Mouse (Mus musculus): ENCODE data around the gene Pfdn5.

Gene Pfdn5

GRCm38 (mm10) chr15:102335925-102336324 lies 10.0 kb downstream of the Pfdn5 start:
- DNase-seq: peak; percentile 55

- DNase-seq: no peak
These were observed 11.0 kb downstream of the Pfdn5 start for GRCm38 (mm10) chr15:102336946-102337345.

DNA sequence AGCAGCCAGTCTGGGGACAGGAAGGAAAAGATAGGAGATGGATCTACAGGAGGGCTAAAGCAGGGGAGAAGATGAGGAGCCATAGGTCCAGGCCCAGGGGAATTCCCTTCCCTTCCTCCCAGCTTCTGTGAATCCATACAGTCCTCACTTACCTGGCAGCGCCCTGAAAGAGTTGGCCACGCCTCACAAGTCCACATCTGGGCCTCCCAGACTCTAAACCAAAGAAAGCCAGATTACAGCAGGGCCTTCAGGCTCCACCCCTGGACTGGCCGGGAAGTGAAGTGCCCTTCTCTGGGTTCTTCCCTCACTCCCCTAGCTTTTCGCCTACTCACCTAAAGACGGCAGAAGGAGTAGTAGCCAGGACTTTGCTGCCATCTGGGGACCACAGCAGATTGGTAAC lies 13.7 kb downstream of the Pfdn5 start:
- DNase-seq: no peak

DNA sequence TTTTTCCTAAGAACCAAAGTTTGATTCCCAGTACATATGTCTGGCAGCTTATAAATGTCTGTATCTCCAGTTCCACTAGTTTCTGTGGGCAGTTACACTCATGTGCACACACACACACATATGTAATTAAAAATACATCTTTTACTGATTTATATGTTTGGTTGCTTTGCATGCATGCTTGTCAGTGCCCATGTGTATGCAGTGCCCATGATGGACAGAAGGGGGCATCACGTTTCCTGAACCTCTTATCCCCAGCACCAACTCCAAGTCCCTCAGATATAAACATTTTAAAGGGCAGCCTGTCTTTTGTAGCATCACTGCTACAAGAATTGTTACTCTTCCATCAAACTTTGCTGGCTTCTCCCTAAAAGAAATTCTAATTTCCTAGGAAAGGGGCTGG lies 15.7 kb downstream of the Pfdn5 start:
- peak; percentile 63 for DNase-seq

- DNase-seq: no peak
These were observed 18.6 kb downstream of the Pfdn5 start for GRCm38 (mm10) chr15:102344490-102344889.

GRCm38 (mm10) chr15:102346444-102346843 lies 20.5 kb downstream of the Pfdn5 start:
- no peak for DNase-seq

DNA sequence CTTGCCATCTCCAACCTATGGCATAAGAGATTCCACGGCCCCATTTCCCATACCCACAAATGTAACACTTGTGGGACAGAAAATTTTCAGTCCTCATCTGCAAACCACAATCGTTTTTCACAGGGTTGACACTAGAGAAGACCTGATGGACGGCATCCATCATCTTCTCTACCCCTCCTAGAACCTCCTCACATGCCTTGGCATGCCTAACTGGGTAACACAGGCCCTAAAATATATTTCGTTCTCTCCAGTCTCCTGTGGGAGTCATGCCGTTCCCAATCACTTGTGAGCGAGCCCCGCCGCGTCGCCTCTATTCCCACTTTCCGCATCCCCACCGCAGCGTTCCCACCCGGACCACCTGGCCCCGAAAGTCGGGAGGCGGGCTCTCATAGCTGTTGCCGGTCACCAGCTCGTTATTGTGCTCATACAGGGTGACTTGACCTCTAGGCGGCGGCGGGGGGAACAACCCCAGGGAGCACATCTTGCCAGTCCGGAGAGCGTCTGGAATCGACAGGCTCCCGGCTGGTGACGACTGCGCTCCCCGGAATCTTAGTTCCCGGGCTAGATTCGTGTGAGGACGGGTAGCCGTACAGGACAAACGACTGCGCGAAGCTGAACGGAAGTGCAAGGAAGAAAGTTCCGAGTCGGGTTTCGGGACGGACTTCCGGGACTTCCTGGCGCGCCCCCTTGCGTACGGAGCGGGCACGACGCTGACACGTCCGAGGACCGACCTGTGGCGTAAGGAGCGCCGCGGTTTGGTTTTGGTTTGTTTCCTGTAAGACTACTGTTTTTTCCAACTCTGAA lies 24.4 kb downstream of the Pfdn5 start, which contains the start of gene Aaas:
Gene Aaas, minus strand, starts transcription at position 634 of the 804 bp plus-strand sequence.
- peak; percentile 98 for DNase-seq

GRCm38 (mm10) chr15:102350942-102351291 lies 25.0 kb downstream of the Pfdn5 start:
- DNase-seq: no peak

- no peak for DNase-seq
These were observed 26.3 kb downstream of the Pfdn5 start for GRCm38 (mm10) chr15:102352177-102352576.

DNA sequence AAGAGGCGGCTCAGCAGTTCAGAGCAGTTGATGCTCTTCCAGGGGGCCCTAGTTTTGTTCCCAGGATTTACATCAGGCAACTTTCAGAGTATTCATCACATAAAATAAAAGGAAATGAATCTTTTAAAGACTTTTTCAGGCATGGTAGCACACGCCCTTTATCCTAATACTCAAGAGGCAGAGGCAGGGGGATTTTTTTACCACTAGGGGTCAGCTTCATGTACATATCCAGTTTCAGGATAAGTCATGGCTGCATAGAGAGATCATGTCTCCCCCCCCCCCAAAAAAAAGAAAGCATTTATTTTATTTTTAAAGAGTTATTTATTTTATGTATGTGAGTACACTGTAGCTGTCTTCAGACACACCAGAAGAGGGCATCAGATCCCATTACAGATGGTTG lies 28.1 kb downstream of the Pfdn5 start:
- DNase-seq: no peak

DNA sequence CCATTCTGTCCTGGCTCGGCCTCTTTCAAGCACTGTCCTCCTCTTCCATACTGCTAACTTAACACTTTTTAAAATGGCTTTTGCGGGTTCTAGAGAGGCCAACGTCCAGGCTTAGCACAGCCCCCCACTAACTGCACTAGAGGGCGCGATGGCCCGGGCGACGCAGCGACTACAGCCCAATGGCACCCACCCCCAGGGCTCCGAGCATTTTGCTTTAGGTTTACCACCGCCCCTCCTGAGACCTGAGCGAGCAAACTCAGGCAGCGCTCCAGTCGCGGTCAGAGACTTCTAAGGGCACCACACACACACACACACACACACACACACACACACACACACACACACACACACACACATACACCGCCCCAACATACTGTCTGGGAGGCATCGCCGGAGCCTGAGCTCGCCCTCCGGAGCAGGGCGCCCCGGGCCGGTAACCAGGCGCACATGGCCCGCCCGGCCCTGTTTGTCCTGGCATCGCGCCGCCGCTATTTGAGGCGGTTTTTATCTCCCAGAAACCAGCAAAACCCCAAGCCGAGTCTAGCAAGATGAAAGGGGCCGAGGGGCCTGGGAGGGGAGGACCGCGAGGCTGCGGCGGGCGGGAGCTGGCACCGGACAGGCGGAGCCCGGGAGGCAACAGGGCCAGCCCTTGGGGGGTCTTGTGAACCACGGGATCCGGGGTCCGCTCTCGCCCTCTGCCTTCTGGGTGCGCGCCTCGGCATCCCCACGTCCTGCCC lies 29.4 kb downstream of the Pfdn5 start:
- peak; percentile 87 for DNase-seq

DNA sequence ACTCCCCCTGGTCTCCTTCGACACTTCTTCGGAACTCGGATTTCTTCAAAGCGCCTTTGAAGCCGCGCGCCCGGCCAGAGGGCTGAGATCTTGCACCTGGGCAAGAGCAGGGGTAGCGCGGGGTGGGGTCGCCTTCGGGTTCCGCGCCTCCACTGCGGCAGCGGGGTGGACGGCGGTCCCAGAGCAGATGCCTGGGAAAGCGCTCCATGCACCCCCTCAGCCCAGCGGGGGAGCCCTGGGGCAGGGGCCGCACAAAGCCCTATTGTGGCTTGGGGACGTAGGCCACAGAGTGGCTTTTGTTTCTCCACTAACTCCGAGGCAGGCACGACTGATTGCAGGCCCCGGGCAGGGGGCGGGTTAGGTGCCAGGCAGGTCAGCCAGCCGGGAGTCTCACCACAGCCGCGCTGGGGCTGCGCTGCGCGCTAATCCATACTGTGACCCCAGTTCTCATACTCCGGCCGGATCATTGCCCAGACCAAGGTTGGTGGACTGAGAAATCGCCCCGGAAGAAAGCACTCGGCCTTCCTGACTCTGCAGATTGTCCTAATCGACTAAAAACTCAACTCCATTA lies 30.0 kb downstream of the Pfdn5 start:
- peak; percentile 92 for DNase-seq

DNA sequence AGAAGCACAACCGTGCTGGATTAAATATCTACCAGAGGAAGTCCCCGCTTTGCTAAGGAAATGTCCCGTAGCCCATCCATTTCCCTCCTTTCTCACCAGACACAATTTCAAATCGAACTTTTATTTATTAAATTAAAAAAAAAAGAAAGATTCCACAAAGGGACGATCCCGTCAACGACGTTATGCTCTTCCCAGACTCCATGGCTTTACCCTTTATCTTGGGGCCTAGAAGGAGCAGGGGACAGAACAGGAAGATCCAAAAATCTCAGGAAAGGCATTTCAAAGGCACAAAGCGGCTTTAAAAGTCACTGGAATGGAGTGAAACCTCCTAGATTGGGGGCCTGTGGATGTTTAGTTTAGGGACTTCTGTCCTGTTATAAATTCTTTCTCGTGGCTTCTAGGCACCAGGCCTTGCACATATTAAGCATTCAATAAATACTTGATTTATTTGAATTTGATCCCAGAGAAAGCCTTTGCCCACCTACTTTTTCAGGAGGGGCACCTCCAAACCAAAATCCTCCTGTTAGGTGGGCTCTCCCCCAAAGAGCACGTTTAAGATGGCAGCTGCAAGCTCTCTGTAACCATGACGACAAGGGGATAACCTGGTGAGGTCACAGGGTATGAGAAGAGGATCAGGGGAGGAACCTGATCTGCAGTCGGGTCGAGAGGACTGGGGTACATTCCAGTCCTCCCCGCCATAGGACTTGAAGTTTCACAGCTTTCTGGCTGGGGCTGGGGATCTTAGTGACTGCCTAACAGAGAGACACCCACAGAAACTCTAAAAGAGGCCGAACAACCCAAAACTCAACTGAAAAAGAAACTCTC lies 30.8 kb downstream of the Pfdn5 start:
- no peak for DNase-seq

- DNase-seq: peak; percentile 69
These were observed 32.2 kb downstream of the Pfdn5 start for GRCm38 (mm10) chr15:102358126-102358525.

GRCm38 (mm10) chr15:102358834-102359233 lies 32.9 kb downstream of the Pfdn5 start:
- DNase-seq: no peak

DNA sequence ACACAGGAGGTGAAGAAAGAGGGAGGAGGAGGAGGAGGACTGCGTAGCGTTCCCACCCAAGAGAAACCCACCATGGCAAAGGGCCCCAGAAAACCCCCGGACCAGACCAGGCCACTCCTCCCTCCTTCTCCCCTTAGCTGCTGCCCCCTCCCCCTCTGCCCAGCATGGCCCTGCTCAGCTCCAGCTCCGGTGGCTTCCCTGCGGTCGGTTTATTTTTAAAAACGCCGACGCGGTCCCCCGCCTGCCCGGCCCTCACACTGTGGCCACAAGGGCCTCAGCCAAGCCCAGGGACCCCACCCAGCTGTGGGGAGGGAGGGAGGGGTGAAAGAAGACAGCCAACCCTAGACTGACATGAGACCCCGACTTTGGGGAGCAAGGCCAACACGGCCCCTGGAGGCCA lies 36.7 kb downstream of the Pfdn5 start:
- DNase-seq: peak; percentile 14

- DNase-seq: no peak
These were observed 38.8 kb downstream of the Pfdn5 start for GRCm38 (mm10) chr15:102364678-102365077.

DNA sequence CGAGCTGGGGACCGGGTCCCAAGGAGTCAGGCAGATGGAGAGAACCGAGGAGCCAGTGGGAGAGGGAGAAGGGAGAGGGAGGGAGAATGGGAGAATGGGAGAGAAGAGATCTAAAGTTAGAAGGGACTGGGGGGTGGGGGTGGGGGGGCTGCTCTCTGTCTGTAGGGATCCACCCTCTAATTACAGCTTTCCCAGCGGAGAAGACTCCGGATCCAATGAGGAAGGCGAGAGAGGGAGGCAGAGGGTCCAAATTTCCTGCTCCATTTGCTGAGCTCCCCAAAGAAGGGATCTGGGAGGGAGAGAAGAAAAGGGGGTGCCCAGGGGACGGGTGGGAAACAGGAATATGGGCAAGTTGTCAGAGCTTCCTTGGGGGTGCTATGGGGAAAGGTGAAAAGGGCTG lies 40.3 kb downstream of the Pfdn5 start:
- no peak for DNase-seq

GRCm38 (mm10) chr15:102366733-102367344 lies 40.9 kb downstream of the Pfdn5 start, which contains the start of gene Sp7:
Gene Sp7, minus strand, starts transcription at chr15:102367182.
- DNase-seq: peak; percentile 59

DNA sequence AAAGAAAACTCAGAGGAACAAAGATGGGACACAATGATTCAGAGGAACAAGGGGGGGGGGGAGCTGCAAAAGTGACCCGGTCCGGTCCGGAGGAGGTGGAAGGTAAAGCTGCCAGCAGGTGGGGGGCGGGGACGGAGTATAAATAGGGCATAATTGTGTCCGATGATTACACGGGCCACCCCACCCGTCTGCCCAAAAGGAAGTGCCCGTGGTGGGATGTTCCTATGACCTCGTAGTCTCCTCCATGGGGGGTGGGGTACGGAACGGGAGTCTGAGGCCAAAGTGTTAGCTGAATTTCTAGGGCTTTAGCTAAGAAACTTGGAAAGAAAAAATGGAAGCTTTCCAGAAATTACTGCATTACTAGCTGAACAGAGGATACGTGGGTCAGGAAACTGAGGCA lies 44.1 kb downstream of the Pfdn5 start:
- DNase-seq: no peak

DNA sequence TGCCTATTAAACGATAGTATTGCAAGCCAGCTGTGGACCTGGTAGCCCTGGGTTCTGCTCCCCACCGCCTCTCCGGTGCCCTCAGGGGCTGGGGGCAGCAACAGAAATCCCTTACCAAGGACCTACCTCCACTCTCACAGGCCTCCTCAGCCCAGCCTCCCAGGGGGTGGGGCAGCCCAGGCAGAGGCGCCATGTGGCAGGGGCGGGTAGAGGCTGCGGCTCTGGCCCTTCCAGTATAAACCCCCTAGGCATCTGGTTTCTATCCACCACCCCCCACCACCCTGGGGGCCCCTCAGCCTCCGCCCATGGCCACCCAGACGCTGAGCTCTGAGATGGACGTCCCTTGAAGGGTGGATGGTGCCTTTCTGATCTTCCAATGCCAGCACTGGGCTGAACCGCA lies 44.8 kb downstream of the Pfdn5 start:
- no peak for DNase-seq

DNA sequence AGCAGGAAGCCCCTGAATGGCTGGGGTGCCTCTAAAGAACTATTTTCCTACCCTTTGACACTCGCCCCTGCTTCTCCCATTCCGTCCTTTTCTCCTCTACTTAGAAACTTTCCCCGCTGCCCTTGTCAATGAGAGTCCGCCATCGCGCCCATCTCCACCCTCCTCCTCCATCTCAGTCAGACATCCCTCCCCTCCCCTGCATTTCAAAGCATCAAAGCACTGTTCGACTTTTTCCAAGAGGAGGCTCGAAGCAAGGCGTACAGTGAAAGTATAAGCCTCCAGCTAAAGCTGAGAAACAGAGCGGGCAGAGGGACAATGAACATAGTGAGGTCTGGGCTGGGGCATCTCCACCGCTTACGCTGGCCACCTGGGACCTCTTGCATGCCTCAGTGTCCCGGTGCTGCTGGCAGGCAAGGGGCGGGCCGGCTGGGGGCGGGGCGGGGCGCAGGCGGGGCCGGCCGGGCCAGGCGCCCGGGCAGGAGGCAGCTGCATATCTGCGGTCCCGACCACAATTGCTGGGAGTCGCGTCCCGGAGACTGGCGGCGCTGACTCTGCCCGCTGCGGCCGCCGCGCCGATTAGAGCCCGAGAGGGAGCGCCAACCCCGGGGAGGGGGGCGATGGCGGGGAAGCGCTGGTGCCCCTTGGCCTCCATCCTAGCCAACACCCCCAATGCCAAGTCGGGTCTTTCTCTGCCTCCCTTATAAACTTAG lies 50.7 kb downstream of the Pfdn5 start:
- peak; percentile 66 for DNase-seq
